Mouse (Mus musculus) ovary, postnatal 36 days (tissue): ENCODE data around the gene Pgp.
"Not testable (repeated sequence)": the region's sequence is repeated elsewhere in the genome, so short reads cannot be mapped to it uniquely, and the experiment has no call there.

Source experiments
- DNase-seq: peaks from one replicate; pipeline ENCODE4 v3.0.0; 2022; ENCODE audit warnings: low spot score, mixed read lengths

Pgp gene

DNA sequence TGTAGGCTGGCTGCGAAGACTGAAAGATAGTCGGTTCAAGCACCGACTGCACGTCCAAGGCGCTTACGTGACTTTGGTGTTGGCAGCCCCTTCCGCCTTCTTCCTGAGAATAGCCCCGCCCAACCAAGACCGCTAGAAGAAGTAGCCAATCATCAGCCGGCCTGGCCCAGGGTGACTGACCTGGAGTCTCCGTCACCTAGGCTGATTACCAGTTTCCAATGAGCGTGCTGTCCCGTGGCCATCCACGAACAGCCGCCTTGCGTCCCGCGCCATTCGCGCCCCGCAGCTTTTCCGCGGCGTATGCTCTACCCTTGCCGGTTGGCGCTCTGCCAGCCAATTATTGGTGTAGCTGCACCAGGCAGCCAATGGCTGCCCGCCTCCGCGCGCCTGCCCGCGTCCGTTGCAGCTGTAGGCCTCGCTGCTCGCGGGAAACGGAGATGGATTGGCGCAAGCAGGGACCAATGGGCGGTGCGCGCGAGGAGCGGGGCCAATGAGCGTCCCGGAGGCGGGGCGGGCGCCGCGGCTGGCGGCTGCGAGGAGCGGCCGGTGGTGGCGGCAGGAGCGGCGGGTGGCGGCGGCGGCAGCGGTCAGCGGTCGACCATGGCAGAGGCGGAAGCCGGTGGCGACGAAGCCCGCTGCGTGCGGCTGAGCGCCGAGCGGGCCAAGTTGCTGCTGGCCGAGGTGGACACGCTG, at the start of gene Pgp, which contains the start of gene E4f1:
TSS of gene Pgp (plus strand) at position 483 of the 693 bp plus-strand sequence.
TSS of gene E4f1 (minus strand) at position 404 of the 693 bp plus-strand sequence.
- DNase-seq = peak; percentile 98

DNA sequence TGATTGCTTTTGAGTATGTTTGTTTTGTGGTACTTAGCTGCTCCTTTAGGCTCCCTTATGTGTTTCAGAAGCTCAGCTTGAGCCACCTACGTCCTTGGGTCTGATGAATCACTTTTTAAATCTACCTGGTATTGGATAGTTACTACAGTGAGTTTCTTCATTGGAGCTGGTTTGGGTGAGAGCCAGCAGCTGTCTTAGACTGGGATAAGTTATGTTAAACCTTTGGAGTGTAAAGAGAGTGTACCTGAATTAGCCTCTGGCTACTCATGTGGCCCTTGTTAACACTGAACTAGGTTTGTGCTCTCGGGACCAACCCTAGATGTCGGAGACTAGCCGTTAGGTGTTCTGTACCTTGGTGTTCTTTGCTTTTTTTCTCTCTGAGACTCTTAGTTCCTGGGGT, 47.1 kb upstream of the Pgp start:
- DNase-seq = no peak

DNA sequence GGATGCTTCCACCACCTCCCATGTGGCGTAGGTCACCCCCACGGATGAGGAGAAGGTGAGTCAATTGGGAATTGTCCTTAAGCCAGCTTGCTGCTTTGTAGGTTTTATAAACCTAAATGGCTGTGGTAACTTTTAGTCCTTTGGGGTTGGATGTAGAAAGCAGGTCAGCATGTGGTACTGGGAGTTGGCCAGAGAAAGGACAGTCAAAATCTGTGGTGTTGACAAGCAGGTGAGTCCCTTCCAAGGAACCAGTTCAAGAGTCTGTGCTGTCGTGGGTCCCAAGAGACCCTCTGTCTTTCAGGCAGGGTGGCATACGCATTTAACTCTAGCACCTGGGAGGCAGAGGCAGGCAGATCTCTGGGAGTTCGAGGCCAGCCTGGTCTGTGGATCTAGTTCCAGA, 45.7 kb upstream of the Pgp start:
- no peak for DNase-seq

DNA sequence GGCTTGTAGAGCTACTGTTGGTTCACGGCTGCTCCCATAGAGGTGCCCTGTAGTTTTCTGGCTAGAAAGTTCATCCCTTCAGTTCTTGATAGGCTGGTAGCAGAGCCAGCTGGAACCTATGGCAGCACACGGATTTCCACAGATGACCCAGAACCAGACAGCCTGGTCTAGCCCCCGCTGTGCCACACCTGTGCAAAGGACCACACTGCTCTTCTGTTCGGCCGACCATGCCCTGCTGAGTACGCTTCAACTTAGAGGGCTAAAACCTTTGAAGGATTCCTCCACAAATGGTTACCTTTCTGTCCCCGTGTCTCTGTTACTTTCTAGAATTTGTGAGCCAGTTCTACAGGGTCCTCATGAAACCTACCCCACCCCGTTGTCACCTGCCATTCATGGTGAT, 44.9 kb upstream of the Pgp start:
- DNase-seq = not testable (repeated sequence)

DNA sequence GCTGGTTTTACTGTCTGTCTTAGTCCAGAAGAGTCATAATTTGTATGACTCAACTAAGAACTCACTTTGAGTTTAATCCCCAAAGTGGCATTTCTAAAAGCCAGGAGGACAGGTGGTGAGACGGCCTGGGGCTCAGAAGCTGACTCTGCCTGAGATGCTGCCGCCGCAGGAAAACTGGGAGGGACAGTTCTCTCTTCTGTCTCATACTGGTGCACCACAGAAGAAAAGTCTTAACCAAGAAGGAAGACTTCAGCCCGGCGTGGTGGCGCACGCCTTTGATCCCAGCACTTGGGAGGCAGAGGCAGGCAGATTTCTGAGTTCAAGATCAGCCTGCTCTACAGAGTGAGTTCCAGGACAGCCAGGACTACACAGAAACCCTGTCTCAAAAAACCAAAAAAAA, 44.3 kb upstream of the Pgp start:
- no peak for DNase-seq

- DNase-seq = peak; percentile 97
These were observed 43.6 kb upstream of the Pgp start, which contains the start of gene Eci1 for GRCm38 (mm10) chr17:24426471-24427169. Eci1 (plus strand) TSS chr17:24426641.

- no peak for DNase-seq
These were observed 43.0 kb upstream of the Pgp start for GRCm38 (mm10) chr17:24427170-24427557.

DNA sequence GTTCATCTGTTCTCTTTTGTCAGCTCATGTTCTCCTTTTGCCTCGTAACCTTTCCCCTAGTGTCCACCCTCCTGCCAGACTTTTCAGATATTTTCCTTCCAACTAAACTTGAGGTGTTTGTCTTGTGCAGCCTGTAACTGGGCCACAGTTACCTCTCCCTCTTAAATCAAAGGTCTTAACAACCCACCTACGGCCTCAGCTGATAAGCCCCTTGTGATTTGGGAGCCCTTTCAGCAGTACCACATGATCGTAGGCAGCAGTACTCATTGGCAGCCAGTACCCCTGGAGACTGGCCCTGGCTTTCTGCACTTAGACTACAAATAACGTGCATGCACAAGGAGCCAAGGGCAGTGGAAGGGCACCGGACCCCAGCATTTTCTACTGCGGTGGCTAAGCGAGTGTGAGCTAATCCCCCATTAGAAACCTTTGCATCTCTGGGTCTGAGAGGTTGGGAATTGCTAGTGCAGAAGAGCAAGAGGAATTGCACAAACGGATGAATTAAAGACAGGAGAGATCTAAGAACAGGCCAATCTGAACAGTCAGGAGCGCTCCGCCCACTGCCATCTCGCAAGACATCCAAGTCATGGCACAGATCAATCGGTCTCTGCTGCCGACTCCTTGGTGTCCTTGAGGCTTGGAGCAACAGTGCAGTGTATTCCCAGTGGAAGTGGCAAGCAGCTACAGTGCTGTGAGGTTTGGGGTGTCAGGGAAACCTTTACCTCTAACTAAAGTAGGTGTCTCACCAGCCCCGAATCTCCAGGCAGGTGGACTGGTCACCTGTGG, 40.8 kb upstream of the Pgp start:
- no peak for DNase-seq

DNA sequence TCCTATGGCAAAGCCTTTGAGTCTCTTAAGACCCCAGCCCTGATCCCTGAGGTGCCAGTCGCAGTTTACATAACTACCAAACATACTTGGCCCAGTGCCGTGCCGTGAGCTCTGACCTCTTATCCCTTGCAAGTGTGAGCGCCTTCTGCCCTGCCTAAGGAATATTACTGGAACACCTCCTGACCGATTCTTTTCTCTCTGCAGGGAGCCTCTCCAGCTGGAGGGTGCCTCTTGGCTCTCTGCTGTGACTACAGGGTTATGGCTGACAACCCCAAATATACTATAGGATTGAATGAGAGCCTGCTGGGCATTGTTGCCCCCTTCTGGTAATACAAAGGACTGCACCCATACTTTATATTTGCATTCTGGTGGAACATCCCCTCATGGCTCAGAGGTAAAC, 33.2 kb upstream of the Pgp start:
- no peak for DNase-seq

DNA sequence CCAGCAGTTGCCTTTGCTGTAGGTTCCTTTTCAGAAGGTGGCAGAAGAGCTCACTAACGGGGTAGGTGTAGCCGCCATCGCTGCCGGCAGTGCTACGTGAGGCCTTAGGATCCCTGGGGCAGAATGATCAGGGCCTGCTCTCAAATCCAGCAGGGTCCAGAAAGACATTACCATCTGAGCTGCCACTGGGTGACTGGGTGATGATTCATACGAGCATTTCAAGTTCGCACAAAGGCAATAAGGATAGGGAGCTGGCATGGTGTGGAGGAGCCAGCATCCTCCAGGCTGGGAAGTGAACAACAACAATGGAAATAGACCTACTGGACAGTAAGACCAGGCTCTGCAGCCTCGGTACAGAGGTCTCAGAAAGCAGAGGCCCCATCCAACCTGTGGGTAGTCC, 29.8 kb upstream of the Pgp start:
- no peak for DNase-seq

- DNase-seq = no peak
These were observed 29.0 kb upstream of the Pgp start for GRCm38 (mm10) chr17:24441148-24441547.

DNA sequence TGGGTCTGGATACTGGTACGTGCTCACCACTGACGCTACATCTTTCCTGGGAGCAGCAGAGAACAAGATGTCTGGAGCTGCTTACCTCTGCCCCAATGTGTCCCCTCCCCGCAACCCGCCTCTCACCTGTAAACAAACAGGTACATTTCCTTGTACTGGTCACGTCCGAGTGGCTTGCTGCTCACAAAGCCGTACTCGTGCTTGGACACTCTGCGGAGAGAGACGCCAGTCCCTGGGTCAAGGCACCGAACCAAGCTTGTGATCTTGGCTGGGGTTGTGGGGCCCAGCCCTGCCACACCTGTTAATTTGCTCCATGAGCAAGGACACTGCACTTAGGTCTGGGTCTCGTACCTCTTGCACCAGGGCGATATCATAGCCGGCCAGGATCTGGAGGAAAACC, 28.1 kb upstream of the Pgp start:
- DNase-seq = no peak

DNA sequence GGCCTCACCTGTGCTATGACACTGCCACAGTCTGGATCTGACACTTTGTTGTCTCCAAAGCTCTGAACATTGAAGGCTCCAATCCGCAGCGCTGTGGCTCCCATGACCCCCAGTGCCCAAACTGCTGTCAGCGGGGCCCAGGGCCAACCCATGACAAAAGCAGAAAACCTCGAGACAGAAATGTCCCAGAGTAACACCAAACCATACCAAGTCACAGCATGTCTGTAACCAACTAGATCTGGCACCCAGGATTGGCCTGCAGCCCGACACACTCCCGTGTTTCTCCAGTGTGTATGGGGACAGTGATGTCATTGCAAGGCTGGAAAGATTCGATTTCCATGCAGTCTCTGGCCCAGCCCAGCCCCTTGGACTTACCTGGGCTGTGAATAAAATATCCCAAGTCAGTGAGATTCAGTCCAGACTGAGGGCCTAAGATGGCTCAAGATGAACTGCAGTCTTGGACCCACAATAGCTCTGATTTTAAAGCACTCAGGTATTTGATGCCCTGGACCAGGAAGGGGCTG, 27.5 kb upstream of the Pgp start, which contains the start of gene Dnase1l2:
TSS of gene Dnase1l2 (minus strand) at position 474 of the 524 bp plus-strand sequence.
- DNase-seq = no peak

DNA sequence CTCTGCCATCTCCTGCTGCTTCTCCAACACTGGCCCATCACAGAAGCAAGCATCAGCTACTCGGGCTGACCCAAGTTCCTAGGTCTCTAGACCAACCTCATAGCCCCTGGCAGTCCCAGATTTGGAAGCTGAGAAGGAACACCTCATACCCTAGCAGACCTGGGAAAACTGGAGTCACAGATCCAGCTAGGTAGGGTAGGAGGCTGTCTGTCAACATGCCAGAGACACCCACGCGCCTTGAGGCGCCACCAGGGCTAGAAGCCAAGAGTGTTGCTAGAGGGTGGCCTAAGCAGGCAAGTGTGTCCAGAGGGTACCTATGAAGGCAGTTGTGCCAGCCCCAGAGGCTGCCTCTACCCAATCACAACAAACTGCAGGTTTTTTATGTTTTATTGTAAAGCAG, 26.8 kb upstream of the Pgp start:
- no peak for DNase-seq

DNA sequence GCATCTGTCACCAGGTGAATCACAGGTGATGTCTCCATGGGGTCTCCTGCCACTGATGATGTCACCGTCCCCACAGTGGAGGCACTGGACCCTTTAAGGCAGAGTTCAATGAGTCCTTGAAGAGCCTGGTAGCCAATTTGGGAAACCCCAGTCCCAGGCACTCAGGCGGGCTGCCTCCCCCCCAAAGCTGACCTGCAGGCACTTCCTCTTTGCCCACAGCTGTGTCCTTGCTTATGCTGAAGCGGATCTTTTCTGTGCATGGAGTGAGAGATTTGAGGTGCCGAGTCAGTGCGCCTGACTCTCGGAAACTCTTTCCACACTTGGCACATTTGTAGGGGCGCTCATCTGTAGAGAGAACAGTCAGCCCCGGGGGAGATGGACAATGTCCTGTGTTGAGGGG, 23.6 kb upstream of the Pgp start:
- no peak for DNase-seq

- no peak for DNase-seq
These were observed 20.7 kb upstream of the Pgp start for GRCm38 (mm10) chr17:24449507-24449906.

DNA sequence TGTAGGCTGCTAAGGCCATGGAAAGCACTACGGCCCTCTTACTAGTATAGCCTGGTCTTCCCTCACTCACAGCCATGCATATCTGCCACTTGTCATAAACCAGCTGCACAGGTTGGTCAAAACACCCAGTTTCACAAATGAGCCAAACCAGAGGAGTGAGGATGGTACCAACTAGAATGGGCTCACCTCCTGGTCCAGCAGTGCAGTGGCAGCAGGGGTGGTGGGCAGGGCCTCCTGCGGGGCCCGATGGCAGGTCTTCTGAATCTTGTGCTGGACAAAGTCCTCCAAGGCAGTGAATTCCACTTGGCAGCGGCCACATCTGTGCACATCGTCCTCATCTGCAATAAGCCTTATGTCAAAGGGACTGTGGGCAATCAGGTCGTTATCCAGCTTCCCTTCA, 19.0 kb upstream of the Pgp start:
- DNase-seq = no peak

DNA sequence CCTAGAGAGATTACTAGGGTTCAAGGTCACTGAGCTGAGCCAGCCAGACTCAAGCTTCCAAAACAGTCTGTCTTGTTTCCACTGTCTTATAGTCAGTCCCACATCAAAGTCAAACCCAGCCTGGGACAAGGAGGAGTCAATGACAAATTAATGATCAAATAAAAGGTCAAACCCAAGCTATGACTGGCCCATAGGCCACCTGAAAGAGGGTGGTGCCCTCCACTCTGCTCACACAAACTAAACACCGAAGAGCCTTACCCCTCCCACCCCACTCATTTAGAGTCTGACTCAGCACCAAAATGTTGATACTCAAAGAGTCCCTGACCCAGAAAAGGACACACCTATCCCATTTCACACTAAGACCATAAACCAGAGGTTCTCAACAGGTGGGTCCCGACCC, 16.8 kb upstream of the Pgp start:
- no peak for DNase-seq

- DNase-seq = no peak
These were observed 15.9 kb upstream of the Pgp start for GRCm38 (mm10) chr17:24454218-24454755.

DNA sequence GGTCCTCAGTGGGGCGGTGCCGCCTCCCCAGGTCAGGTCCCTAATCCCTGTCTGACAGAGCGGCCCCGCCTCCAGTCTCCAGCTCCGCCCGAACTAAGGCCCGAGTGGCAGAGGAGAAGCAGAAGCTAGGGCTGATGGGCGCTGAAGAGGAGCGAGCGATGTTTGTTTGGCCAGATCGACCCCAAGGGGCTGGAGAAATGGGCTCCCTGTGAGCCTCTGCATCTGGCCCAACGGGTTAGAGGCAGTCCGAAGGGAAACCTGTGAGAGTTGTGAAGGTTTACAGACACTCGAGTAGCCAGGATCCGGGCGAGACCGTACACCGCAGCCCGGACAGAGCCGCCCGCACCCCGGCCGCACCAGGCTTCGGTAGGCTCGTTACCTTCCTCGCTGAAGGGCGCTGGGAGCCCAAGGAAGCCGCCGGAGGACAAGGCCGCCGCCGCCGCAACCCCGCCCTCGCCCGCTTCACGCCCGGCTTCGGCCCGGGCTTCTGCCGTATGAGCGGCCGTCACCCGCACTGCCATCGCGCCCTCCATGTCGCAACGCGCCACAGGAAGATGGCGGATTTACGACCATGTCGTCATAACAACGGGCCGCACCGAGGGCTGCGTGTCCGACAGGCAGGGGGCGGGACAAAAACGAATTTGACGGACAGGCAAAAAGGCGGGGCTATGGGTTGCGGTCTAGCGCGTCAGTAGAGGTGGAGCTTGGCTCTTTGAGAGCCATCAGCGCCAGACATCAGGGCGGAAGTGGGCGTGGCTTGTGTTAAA, 15.3 kb upstream of the Pgp start:
- peak; percentile 98 for DNase-seq

- not testable (repeated sequence) for DNase-seq
These were observed 14.5 kb upstream of the Pgp start for GRCm38 (mm10) chr17:24455523-24456206.
